Mouse (Mus musculus) MEL (cell line): ENCODE measurements around the gene Slc16a1. TPM values are rescaled to one million over a fixed set of nuclear protein-coding genes. Genes with fewer than 3 reads are reported as not detected.

Experiments used
- DNase-seq: peaks from one replicate; pipeline ENCODE4 v3.0.0; 2011; ENCODE audit warnings: low read depth, low spot score
- H3K27ac ChIP-seq: 2 replicates; pipeline ENCODE4 v1.5.1; 2012; ENCODE audit warnings: low read depth, mild to moderate bottlenecking, control low read depth, low read length, moderate library complexity; ENCODE audit not compliant: control insufficient read depth
- H3K27me3 ChIP-seq, 2 experiments: fragments of 150-350 bp in 1 of 2; sonication (generic) in 1 of 2; 2 replicates each; pipeline ENCODE4 v1.6.1; 2012; ENCODE audit warnings: low read length in 2 of 2, mild to moderate bottlenecking in 2 of 2, improper control_type of control experiment in 1 of 2, moderate library complexity in 1 of 2; ENCODE audit not compliant: insufficient read depth in 2 of 2, control insufficient read depth in 1 of 2
- H3K36me3 ChIP-seq, 2 experiments: 2 replicates each; pipeline ENCODE4 v1.6.1; 2012 to 2014; ENCODE audit warnings: low read length in 2 of 2, improper control_type of control experiment in 1 of 2, inconsistent platforms in 1 of 2, mild to moderate bottlenecking in 1 of 2; ENCODE audit not compliant: insufficient read depth in 2 of 2, control insufficient read depth in 1 of 2
- H3K4me1 ChIP-seq, 2 experiments: fragments of 150-350 bp in 1 of 2; sonication (generic) in 1 of 2; 2 replicates each; pipeline ENCODE4 v1.6.1; 2012; ENCODE audit warnings: low read length in 2 of 2, improper control_type of control experiment in 1 of 2, mild to moderate bottlenecking in 1 of 2; ENCODE audit not compliant: insufficient read depth in 2 of 2, control insufficient read depth in 1 of 2
- H3K4me3 ChIP-seq, 2 experiments: fragments of 150-350 bp in 1 of 2; sonication (generic) in 1 of 2; 2 replicates each; pipeline ENCODE4 v1.5.1; 2012; ENCODE audit warnings: low read depth in 2 of 2, low read length in 2 of 2, mild to moderate bottlenecking in 2 of 2, moderate library complexity in 2 of 2, control low read depth in 1 of 2, improper control_type of control experiment in 1 of 2; ENCODE audit not compliant: control insufficient read depth in 1 of 2, insufficient read depth in 1 of 2
- H3K79me2 ChIP-seq: 2 replicates; pipeline ENCODE4 v1.6.1; 2012; ENCODE audit warnings: mild to moderate bottlenecking, low read length, moderate library complexity; ENCODE audit not compliant: control insufficient read depth, poor library complexity, insufficient read depth
- H3K9ac ChIP-seq: 2 replicates; pipeline ENCODE4 v1.6.1; 2012; ENCODE audit warnings: low read depth, mild to moderate bottlenecking, control low read depth, low read length, moderate library complexity; ENCODE audit not compliant: control insufficient read depth, poor library complexity, severe bottlenecking
- H3K9me3 ChIP-seq: fragments of 150-350 bp; sonication (generic); replicated peaks from 2 replicates; pipeline ENCODE4 v1.6.1; 2012; ENCODE audit warnings: mild to moderate bottlenecking, low read length, improper control_type of control experiment, moderate library complexity; ENCODE audit not compliant: insufficient read depth
- CHD1 ChIP-seq: IDR thresholded peaks from 2 replicates; pipeline ENCODE4 v1.6.1; 2012; ENCODE audit warnings: low read depth, mild to moderate bottlenecking, inconsistent platforms, low read length, improper control_type of control experiment
- CHD2 ChIP-seq: IDR thresholded peaks from 2 replicates; pipeline ENCODE4 v1.6.1; 2011; ENCODE audit warnings: low read length, improper control_type of control experiment
- CTCF ChIP-seq, 3 experiments: IDR thresholded peaks in 2 of 3; conservative IDR thresholded peaks in 1 of 3; 2 replicates each; pipeline ENCODE4 v1.5.1; 2011 to 2012; ENCODE audit warnings: low read length in 3 of 3, low read depth in 2 of 3, mild to moderate bottlenecking in 2 of 3, improper control_type of control experiment in 1 of 3, inconsistent platforms in 1 of 3, mixed read lengths in 1 of 3, moderate library complexity in 1 of 3; ENCODE audit not compliant: control insufficient read depth in 1 of 3, insufficient read depth in 1 of 3, poor library complexity in 1 of 3, severe bottlenecking in 1 of 3
- E2F4 ChIP-seq: IDR thresholded peaks from 2 replicates; pipeline ENCODE4 v1.6.1; 2011; ENCODE audit warnings: low read depth, low read length, improper control_type of control experiment, borderline replicate concordance
- EP300 ChIP-seq, 2 experiments: IDR thresholded peaks; 2 replicates each; pipeline ENCODE4 v1.6.1; 2011; ENCODE audit warnings: improper control_type of control experiment in 2 of 2, low read length in 2 of 2, low read depth in 1 of 2, mild to moderate bottlenecking in 1 of 2
- ETS1 ChIP-seq: IDR thresholded peaks from 2 replicates; pipeline ENCODE4 v1.6.1; 2012; ENCODE audit warnings: low read depth, mild to moderate bottlenecking, inconsistent platforms, low read length, improper control_type of control experiment, moderate library complexity
- GABPA ChIP-seq: IDR thresholded peaks from 2 replicates; pipeline ENCODE4 v1.6.1; 2012; ENCODE audit warnings: low read depth, mild to moderate bottlenecking, inconsistent platforms, low read length, improper control_type of control experiment, moderate library complexity
- GATA1 ChIP-seq: IDR thresholded peaks from 2 replicates; pipeline ENCODE4 v1.6.1; 2011; ENCODE audit warnings: low read depth, low read length, improper control_type of control experiment
- HCFC1 ChIP-seq: IDR thresholded peaks from 2 replicates; pipeline ENCODE4 v1.6.1; 2012; ENCODE audit warnings: low read depth, mild to moderate bottlenecking, inconsistent platforms, low read length, improper control_type of control experiment, moderate library complexity
- KAT2A ChIP-seq: conservative IDR thresholded peaks from 2 replicates; pipeline ENCODE4 v1.6.1; 2012; ENCODE audit warnings: low read depth, low read length, improper control_type of control experiment, inconsistent platforms
- MAX ChIP-seq: IDR thresholded peaks from 2 replicates; pipeline ENCODE4 v1.6.1; 2011; ENCODE audit warnings: low read length, improper control_type of control experiment
- MAZ ChIP-seq: IDR thresholded peaks from 2 replicates; pipeline ENCODE4 v1.6.1; 2012; ENCODE audit warnings: low read depth, mild to moderate bottlenecking, inconsistent platforms, low read length, improper control_type of control experiment
- MXI1 ChIP-seq: IDR thresholded peaks from 2 replicates; pipeline ENCODE4 v1.6.1; 2011; ENCODE audit warnings: mild to moderate bottlenecking, low read depth, low read length, improper control_type of control experiment
- MYB ChIP-seq: IDR thresholded peaks from 2 replicates; pipeline ENCODE4 v1.6.1; 2011; ENCODE audit warnings: mild to moderate bottlenecking, low read depth, low read length, improper control_type of control experiment
- MYC ChIP-seq: IDR thresholded peaks from 2 replicates; pipeline ENCODE4 v1.6.1; 2011; ENCODE audit warnings: low read depth, mild to moderate bottlenecking, low read length, improper control_type of control experiment, moderate library complexity
- NELFE ChIP-seq: IDR thresholded peaks from 2 replicates; pipeline ENCODE4 v1.6.1; 2011; ENCODE audit warnings: low read depth, low read length, improper control_type of control experiment
- POLR2A ChIP-seq, 2 experiments: IDR thresholded peaks; 2 replicates each; pipeline ENCODE4 v1.6.1; 2011 to 2012; ENCODE audit warnings: low read length in 2 of 2, mild to moderate bottlenecking in 2 of 2, control low read depth in 1 of 2, improper control_type of control experiment in 1 of 2, low read depth in 1 of 2, moderate library complexity in 1 of 2; ENCODE audit not compliant: control insufficient read depth in 1 of 2, insufficient read depth in 1 of 2, poor library complexity in 1 of 2
- RCOR1 ChIP-seq: IDR thresholded peaks from 2 replicates; pipeline ENCODE4 v1.6.1; 2012; ENCODE audit warnings: low read depth, mild to moderate bottlenecking, inconsistent platforms, low read length, improper control_type of control experiment
- SIN3A ChIP-seq: IDR thresholded peaks from 2 replicates; pipeline ENCODE4 v1.6.1; 2012; ENCODE audit warnings: low read length, improper control_type of control experiment, inconsistent platforms
- SMC3 ChIP-seq: IDR thresholded peaks from 2 replicates; pipeline ENCODE4 v1.6.1; 2011; ENCODE audit warnings: low read depth, low read length, improper control_type of control experiment
- TAL1 ChIP-seq: IDR thresholded peaks from 2 replicates; pipeline ENCODE4 v1.6.1; 2012; ENCODE audit warnings: mild to moderate bottlenecking, inconsistent platforms, low read length, moderate library complexity, mixed read lengths
- TBP ChIP-seq: IDR thresholded peaks from 2 replicates; pipeline ENCODE4 v1.8.0; 2011; ENCODE audit warnings: low read depth, low read length, improper control_type of control experiment
- TCF12 ChIP-seq: IDR thresholded peaks from 2 replicates; pipeline ENCODE4 v1.6.1; 2014; ENCODE audit warnings: low read depth, mild to moderate bottlenecking, inconsistent platforms, low read length, improper control_type of control experiment, moderate library complexity
- USF1 ChIP-seq: IDR thresholded peaks from 2 replicates; pipeline ENCODE4 v1.6.1; 2014; ENCODE audit warnings: low read depth, mild to moderate bottlenecking, inconsistent platforms, low read length, improper control_type of control experiment, moderate library complexity
- ZMIZ1 ChIP-seq: IDR thresholded peaks from 2 replicates; pipeline ENCODE4 v1.6.1; 2012; ENCODE audit warnings: low read depth, mild to moderate bottlenecking, inconsistent platforms, low read length, improper control_type of control experiment, moderate library complexity
- ZNF384 ChIP-seq: IDR thresholded peaks from 2 replicates; pipeline ENCODE4 v1.6.1; 2012; ENCODE audit warnings: low read depth, mild to moderate bottlenecking, inconsistent platforms, low read length, improper control_type of control experiment
- polyA plus RNA-seq, 2 experiments: library from polyadenylated mRNA; stranded (reverse) in 1 of 2; unstranded in 1 of 2; fragments of >175 nt in 1 of 2; fragments of >200 nt in 1 of 2; gene quantifications; 2 replicates each; pipeline versions ENCODE4 v1.2.1 to v1.2.4; 2012; ENCODE audit warnings: low replicate concordance in 2 of 2, low read depth in 1 of 2; ENCODE audit not compliant: insufficient read length in 2 of 2, insufficient read depth in 1 of 2, missing spikeins in 1 of 2
- total RNA-seq: library from RNA; depleted of rRNA; stranded (reverse); fragments of 300-350 nt; gene quantifications from 2 replicates; pipeline ENCODE4 v1.2.3, GENCODE M21; 2012

Slc16a1 gene
- total and polyA plus RNA-seq, 3 experiments = 43.7 to 128 (median 96.1) TPM

GRCm38 (mm10) chr3:104601680-104602079 is 36.8 kb upstream of the Slc16a1 start:
- TF ChIP-seq TBP = no peak
- TF ChIP-seq RCOR1 = no peak
- TF ChIP-seq GATA1 = no peak
- no peak for TF ChIP-seq TCF12
- no peak for TF ChIP-seq GABPA
- no peak for TF ChIP-seq EP300 (IDR thresholded peaks at IDR 0.05; ENCODE audit: low read depth in 1 of 2, low read length in 2 of 2)
- no peak for TF ChIP-seq CTCF (IDR thresholded peaks at IDR 0.05 in 2 of 3, conservative IDR thresholded peaks at IDR 0.05 in 1 of 3; ENCODE audit: control insufficient read depth in 1 of 3, insufficient read depth in 1 of 3, low read depth in 2 of 3, low read length in 3 of 3, poor library complexity in 1 of 3, severe bottlenecking in 1 of 3)
- no peak for TF ChIP-seq SMC3
- no peak for TF ChIP-seq ZMIZ1
- TF ChIP-seq SIN3A = no peak
- TF ChIP-seq ETS1 = no peak
- TF ChIP-seq ZNF384 = no peak
- TF ChIP-seq KAT2A = no peak
- no peak for TF ChIP-seq HCFC1
- Histone ChIP-seq H3K27ac (no peak overlapping the region), H3K9me3 (no peaks in the 10 kb centered on the region), H3K36me3 (no peaks in the 10 kb centered on the region), H3K4me3 (no peak overlapping the region), H3K9ac (no peak overlapping the region), H3K4me1 (no peaks in the 10 kb centered on the region), H3K27me3 (peaks cover 0 to 8% of the 10 kb centered on the region in 2 experiments; a peak in 2 of 4 replicates), H3K79me2 (no peaks in the 10 kb centered on the region)
- DNase-seq = no peak

GRCm38 (mm10) chr3:104609690-104610380 is 28.6 kb upstream of the Slc16a1 start:
- no peak overlapping the region for H3K4me3 ChIP-seq
- TF ChIP-seq POLR2A (IDR thresholded peaks at IDR 0.05; ENCODE audit: control insufficient read depth in 1 of 2, insufficient read depth in 1 of 2, low read depth in 1 of 2, low read length in 2 of 2, poor library complexity in 1 of 2) (no peak), E2F4 (no peak), HCFC1 (no peak), GABPA (no peak), ZMIZ1 (no peak), MAX (no peak), MXI1 (no peak), TBP (no peak), CHD2 (no peak), MAZ (no peak), SMC3 (no peak), MYB (no peak), USF1 (no peak), RCOR1 (no peak), GATA1 (no peak), MYC (no peak), NELFE (no peak), TAL1 (no peak), CHD1 (no peak), ZNF384 (no peak)
- H3K4me1 ChIP-seq = no peaks in the 10 kb centered on the region
- H3K36me3 ChIP-seq = no peaks in the 10 kb centered on the region
- peaks cover 0 to 1% of the 10 kb centered on the region in 2 experiments; a peak in 2 of 4 replicates for H3K27me3 ChIP-seq
- H3K9me3 ChIP-seq = no peaks in the 10 kb centered on the region
- no peak overlapping the region for H3K9ac ChIP-seq
- no peak overlapping the region for H3K27ac ChIP-seq
- DNase-seq = no peak
- no peaks in the 10 kb centered on the region for H3K79me2 ChIP-seq
